Mouse (Mus musculus) forebrain, postnatal 0 days (tissue): ENCODE measurements at regions not wholly inside any gene's neighbourhood (a gene's known extent, or its start where the extent isn't known, plus 50 kb on each side); places are given as distances from the start of the nearest gene placed in this dataset.

Source experiments
- ATAC-seq: fragments of 200-750 bp; cut with Nextera tagmentation; 2 replicates; pipeline ENCODE4 v1.8.0; 2017; ENCODE audit warnings: mild to moderate bottlenecking, moderate library complexity
- DNase-seq: peaks from one replicate; pipeline ENCODE4 v3.0.0-alpha.2; 2015
- H3K27ac ChIP-seq: fragments of 300-500 bp; sonication (generic); 2 replicates; pipeline ENCODE4 v1.5.1; 2014; ENCODE audit warnings: low read depth, mild to moderate bottlenecking, antibody characterized with exemption, low read length, moderate library complexity, mixed read lengths
- H3K27me3 ChIP-seq: fragments of 300-500 bp; sonication (generic); 2 replicates; pipeline ENCODE4 v1.6.1; 2014; ENCODE audit warnings: mild to moderate bottlenecking, low read length, mixed read lengths; ENCODE audit not compliant: insufficient read depth
- H3K36me3 ChIP-seq: fragments of 300-500 bp; sonication (generic); 2 replicates; pipeline ENCODE4 v1.6.1; 2014; ENCODE audit warnings: mild to moderate bottlenecking, moderate library complexity; ENCODE audit not compliant: insufficient read depth
- H3K4me1 ChIP-seq: fragments of 300-500 bp; sonication (generic); 2 replicates; pipeline ENCODE4 v1.6.1; 2014; ENCODE audit warnings: antibody characterized with exemption; ENCODE audit not compliant: insufficient read depth
- H3K4me2 ChIP-seq: fragments of 300-500 bp; sonication (generic); 2 replicates; pipeline ENCODE4 v1.6.1; 2014; ENCODE audit warnings: low read depth, mild to moderate bottlenecking, moderate library complexity
- H3K4me3 ChIP-seq: fragments of 300-500 bp; sonication (generic); 2 replicates; pipeline ENCODE4 v1.5.1; 2014; ENCODE audit warnings: low read depth, low read length, mixed read lengths
- H3K9ac ChIP-seq: fragments of 300-500 bp; sonication (generic); 2 replicates; pipeline ENCODE4 v1.6.1; 2014; ENCODE audit warnings: mild to moderate bottlenecking
- H3K9me3 ChIP-seq: fragments of 300-500 bp; sonication (generic); 2 replicates; pipeline ENCODE4 v1.6.1; 2016; ENCODE audit warnings: low read length
- CTCF ChIP-seq: sonication (generic); IDR thresholded peaks from 2 replicates; pipeline ENCODE4 v1.5.1; 2016; ENCODE audit warnings: antibody characterized with exemption, control low read depth, low read depth
- WGBS: fragments of 180-500 bp; shearing (Covaris S2); extraction: QIAGEN DNeasy Blood & Tissue Kit; methylation state at CpG from one replicate; pipeline ENCODE4 v1.1.7; 2014; 5-methylcytosine and 5-hydroxymethylcytosine counted together

GRCm38 (mm10) chr1:173016157-173016556 is 65.9 kb downstream of the Olfr16 start:
- H3K27me3 ChIP-seq: no peaks in the 10 kb centered on the region
- TF ChIP-seq CTCF: no peak
- no peak overlapping the region for H3K27ac ChIP-seq
- WGBS: 80% methylated on average over 2 of the region's 2 CpGs
- H3K36me3 ChIP-seq: no peaks in the 10 kb centered on the region
- H3K4me3 ChIP-seq: no peak overlapping the region
- DNase-seq (no peak), ATAC-seq (no peak)
- H3K9me3 ChIP-seq: no peaks in the 10 kb centered on the region
- H3K4me2 ChIP-seq: no peak overlapping the region
- H3K9ac ChIP-seq: no peak overlapping the region
- H3K4me1 ChIP-seq: no peaks in the 10 kb centered on the region

- TF ChIP-seq CTCF: no peak
- H3K4me2 ChIP-seq: no peak overlapping the region
- no peaks in the 10 kb centered on the region for H3K4me1 ChIP-seq
- ATAC-seq (peak; percentile 70), DNase-seq (no peak)
- H3K27ac ChIP-seq: no peak overlapping the region
- H3K9me3 ChIP-seq: no peaks in the 10 kb centered on the region
- H3K9ac ChIP-seq: no peak overlapping the region
- H3K27me3 ChIP-seq: no peaks in the 10 kb centered on the region
- H3K4me3 ChIP-seq: no peak overlapping the region
- no peaks in the 10 kb centered on the region for H3K36me3 ChIP-seq
These were observed 83.1 kb downstream of the Olfr16 start for GRCm38 (mm10) chr1:173033288-173033687.
